Mouse (Mus musculus) NIH3T3 (cell line): Measurements from ENCODE around the gene Mcl1.
"Not testable (repeated sequence)": the region's sequence is repeated elsewhere in the genome, so short reads cannot be mapped to it uniquely, and the experiment has no call there.

Experiments
- DNase-seq: peaks from one replicate; pipeline ENCODE4 v3.0.0-alpha.2; 2012; ENCODE audit warnings: low read depth

The Mcl1 gene

GRCm38 (mm10) chr3:95667521-95667920 lies 8.9 kb downstream of the Mcl1 start:
- no peak for DNase-seq

GRCm38 (mm10) chr3:95668026-95668425 lies 9.4 kb downstream of the Mcl1 start:
- peak; percentile 92 for DNase-seq

- DNase-seq: no peak
These were observed 10.2 kb downstream of the Mcl1 start for GRCm38 (mm10) chr3:95668589-95669308.

GRCm38 (mm10) chr3:95669309-95669665 lies 10.7 kb downstream of the Mcl1 start:
- no peak for DNase-seq

GRCm38 (mm10) chr3:95670419-95670818 lies 11.8 kb downstream of the Mcl1 start:
- not testable (repeated sequence) for DNase-seq

GRCm38 (mm10) chr3:95671201-95671600 lies 12.6 kb downstream of the Mcl1 start:
- no peak for DNase-seq

GRCm38 (mm10) chr3:95672461-95672860 lies 13.9 kb downstream of the Mcl1 start:
- DNase-seq: no peak

- DNase-seq: no peak
These were observed 14.5 kb downstream of the Mcl1 start for GRCm38 (mm10) chr3:95672861-95673706.

- no peak for DNase-seq
These were observed 15.2 kb downstream of the Mcl1 start for GRCm38 (mm10) chr3:95673707-95674211.

GRCm38 (mm10) chr3:95674236-95674635 lies 15.6 kb downstream of the Mcl1 start:
- peak; percentile 87 for DNase-seq

- peak; percentile 48 for DNase-seq
These were observed 16.2 kb downstream of the Mcl1 start for GRCm38 (mm10) chr3:95674812-95675211.

- peak; percentile 95 for DNase-seq
These were observed 16.9 kb downstream of the Mcl1 start for GRCm38 (mm10) chr3:95675301-95676092.

- peak; percentile 79 for DNase-seq
These were observed 18.3 kb downstream of the Mcl1 start for GRCm38 (mm10) chr3:95676745-95677419.

GRCm38 (mm10) chr3:95677420-95678090 lies 19.0 kb downstream of the Mcl1 start:
- no peak for DNase-seq

GRCm38 (mm10) chr3:95679551-95679950 lies 21.0 kb downstream of the Mcl1 start:
- DNase-seq: no peak

- DNase-seq: no peak
These were observed 22.1 kb downstream of the Mcl1 start for GRCm38 (mm10) chr3:95680673-95681072.

- no peak for DNase-seq
These were observed 22.8 kb downstream of the Mcl1 start for GRCm38 (mm10) chr3:95681365-95681764.

- no peak for DNase-seq
These were observed 24.3 kb downstream of the Mcl1 start for GRCm38 (mm10) chr3:95682878-95683277.

GRCm38 (mm10) chr3:95684846-95685245 lies 26.3 kb downstream of the Mcl1 start:
- DNase-seq: no peak

GRCm38 (mm10) chr3:95685301-95685700 lies 26.7 kb downstream of the Mcl1 start:
- DNase-seq: no peak

GRCm38 (mm10) chr3:95685701-95686100 lies 27.1 kb downstream of the Mcl1 start:
- no peak for DNase-seq
